Comparison of ENCODE assay signal across 24 mouse cellular contexts in the genomic region with DNA sequence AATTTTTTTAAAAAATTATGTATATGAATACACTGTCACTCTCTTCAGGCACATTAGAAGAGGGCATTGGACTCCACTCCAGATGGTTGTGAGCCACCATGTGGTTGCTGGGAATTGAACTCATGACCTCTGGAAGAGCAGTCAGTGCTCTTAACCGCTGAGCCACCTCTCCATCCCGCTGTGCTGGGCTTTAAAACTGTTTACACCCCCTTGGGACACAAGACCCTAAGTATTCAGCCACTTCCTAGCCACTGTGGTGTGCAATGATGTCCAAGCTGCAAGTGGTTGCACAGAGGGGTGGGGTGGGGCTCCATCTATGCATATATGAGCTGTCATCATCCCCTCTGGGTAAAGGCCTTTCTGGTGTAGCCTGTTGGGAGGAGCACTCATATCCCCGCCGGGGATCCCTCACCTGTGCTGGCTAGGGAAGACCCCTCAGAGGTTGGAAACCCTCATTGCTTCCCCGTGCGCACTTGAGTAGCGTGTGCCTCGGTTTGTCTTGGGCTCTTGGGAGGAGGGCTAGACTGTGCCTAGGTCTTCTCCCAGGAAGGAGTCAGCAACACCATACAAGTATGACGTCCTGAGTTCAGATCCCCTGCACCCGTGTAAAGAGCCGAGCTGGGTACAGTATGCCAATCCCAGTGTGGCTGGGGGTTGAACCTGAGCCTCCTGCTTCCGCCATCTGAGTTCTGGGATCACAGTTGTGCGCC. TPM values are rescaled to one million over a fixed set of nuclear protein-coding genes. Genes with fewer than 3 reads are reported as not detected.
DNase-seq lines count a peak whose midpoint lies in the region; ATAC-seq and TF ChIP-seq lines count a peak whose summit lies in the region.
"Had no signal": no experiment of that assay in that cellular context is flagged by ENCODE, and none has a peak within 500 bp of the region (broad histone marks: within the 10 kb centered on the region; RNA-seq: fewer than 3 reads in every experiment).

No protein-coding gene starts in this region.

- no peak for TF ChIP-seq CTCF in forebrain, postnatal 0 days (IDR thresholded peaks at IDR 0.05; ENCODE audit: low read depth)
- no peak for TF ChIP-seq CTCF in intestine, postnatal 0 days (IDR thresholded peaks at IDR 0.05; ENCODE audit: low read depth)
- TF ChIP-seq CTCF in E14TG2a.4 (conservative IDR thresholded peaks at IDR 0.05; ENCODE audit: low read length): no peak

- no peak overlapping the region for H3K4me3 ChIP-seq in forebrain, postnatal 0 days (ENCODE audit: low read depth, low read length)
- no peak overlapping the region for H3K4me3 ChIP-seq in forebrain, embryonic 14.5 days (ENCODE audit: low read depth, low read length)
- H3K4me3 ChIP-seq in intestine, postnatal 0 days (ENCODE audit: low read depth, low read length): no peak overlapping the region
- H3K4me3 ChIP-seq in intestine, embryonic 16.5 days (ENCODE audit: low read length): no peak overlapping the region
- H3K4me3 ChIP-seq in E14TG2a.4 (replicated peaks; ENCODE audit: low read length): 0 out of 2 replicates have a peak overlapping the region, but pooled peaks have one; percentile 20
- H3K4me3 ChIP-seq: embryonic facial prominence, embryonic 13.5 days; heart, adult 2 months; limb, embryonic 10.5 days; liver, embryonic 15.5 days; lung, embryonic 15.5 days; stomach, embryonic 15.5 days had no signal

- peaks cover 29% of the 10 kb centered on the region for H3K36me3 ChIP-seq in forebrain, postnatal 0 days (ENCODE audit: insufficient read depth)
- peaks cover 22% of the 10 kb centered on the region for H3K36me3 ChIP-seq in forebrain, embryonic 14.5 days (ENCODE audit: control insufficient read depth, insufficient read depth, low read length)
- peaks cover 18% of the 10 kb centered on the region for H3K36me3 ChIP-seq in intestine, postnatal 0 days (ENCODE audit: control insufficient read depth, insufficient read depth)
- peaks cover 4% of the 10 kb centered on the region; the same call in 1 of the 2 replicates for H3K36me3 ChIP-seq in intestine, embryonic 16.5 days (ENCODE audit: control insufficient read depth, insufficient read depth, low read length)
- H3K36me3 ChIP-seq in E14TG2a.4 (ENCODE audit: insufficient read depth, low read length): peaks cover 25% of the 10 kb centered on the region

- DNase-seq in forebrain, postnatal 0 days: no peak
- DNase-seq in forebrain, embryonic 14.5 days (ENCODE audit: low spot score): no peak
- DNase-seq in R1 (ENCODE audit: low read depth, low spot score): peak; percentile 65
- no peak for DNase-seq in cerebellum, adult 18-20 months
- DNase-seq: heart, adult 2 months; liver; thymus, adult 2 months; thymus, postnatal 4 days had no signal

- no peak overlapping the region for H3K4me2 ChIP-seq in forebrain, postnatal 0 days (ENCODE audit: low read depth)
- no peak overlapping the region for H3K4me2 ChIP-seq in forebrain, embryonic 14.5 days (ENCODE audit: low read length)
- H3K4me2 ChIP-seq in intestine, postnatal 0 days (replicated peaks; ENCODE audit: low read depth): no peak overlapping the region
- no peak overlapping the region for H3K4me2 ChIP-seq in intestine, embryonic 16.5 days (ENCODE audit: low read depth, low read length)
- H3K4me2 ChIP-seq: embryonic facial prominence, embryonic 13.5 days; liver, embryonic 15.5 days; lung, embryonic 15.5 days; stomach, embryonic 15.5 days had no signal

- no peaks in the 10 kb centered on the region for H3K27me3 ChIP-seq in forebrain, postnatal 0 days (ENCODE audit: insufficient read depth, low read length)
- no peaks in the 10 kb centered on the region for H3K27me3 ChIP-seq in forebrain, embryonic 14.5 days (replicated peaks; ENCODE audit: control insufficient read depth, insufficient read depth, low read length)
- H3K27me3 ChIP-seq in intestine, postnatal 0 days (replicated peaks; ENCODE audit: control insufficient read depth, insufficient read depth, low read length): 0 out of 2 replicates have a peak, but pooled peaks cover 6% of the 10 kb centered on the region
- H3K27me3 ChIP-seq in intestine, embryonic 16.5 days (replicated peaks; ENCODE audit: control insufficient read depth, insufficient read depth, low read length): peaks cover 3% of the 10 kb centered on the region; the same call in 1 of the 2 replicates
- H3K27me3 ChIP-seq in E14TG2a.4 (ENCODE audit: insufficient read depth, low read length): peaks cover 6% of the 10 kb centered on the region; the same call in 1 of the 2 replicates
- H3K27me3 ChIP-seq: Patski; stomach, embryonic 15.5 days had no signal

- H3K4me1 ChIP-seq in forebrain, postnatal 0 days (ENCODE audit: insufficient read depth): no peaks in the 10 kb centered on the region
- H3K4me1 ChIP-seq in forebrain, embryonic 14.5 days (ENCODE audit: control insufficient read depth, insufficient read depth, low read length): peaks cover 3% of the 10 kb centered on the region; the same call in 1 of the 2 replicates
- no peaks in the 10 kb centered on the region for H3K4me1 ChIP-seq in intestine, postnatal 0 days (replicated peaks; ENCODE audit: control insufficient read depth, insufficient read depth, low read length)
- peaks cover 10% of the 10 kb centered on the region; the same call in 1 of the 2 replicates for H3K4me1 ChIP-seq in intestine, embryonic 16.5 days (ENCODE audit: control insufficient read depth, insufficient read depth, low read length)
- H3K4me1 ChIP-seq in E14TG2a.4 (replicated peaks; ENCODE audit: low read depth, low read length): peaks cover 65% of the 10 kb centered on the region

- 0 out of 2 replicates have a peak, but pooled peaks have one; percentile 5 for ATAC-seq in forebrain, postnatal 0 days
- ATAC-seq in forebrain, embryonic 14.5 days: no peak
- ATAC-seq in intestine, postnatal 0 days: 0 out of 2 replicates have a peak, but pooled peaks have one; percentile 15
- ATAC-seq in intestine, embryonic 16.5 days: no peak; the same call in 1 of the 2 replicates
- ATAC-seq: activated CD4-positive, CD25-positive, alpha-beta regulatory T cell, adult 4 months; forebrain, embryonic 16.5 days; Patski had no signal

- 83% methylated on average over 13 of the region's 13 CpGs for WGBS in forebrain, postnatal 0 days
- 82% methylated on average over 13 of the region's 13 CpGs for WGBS in forebrain, embryonic 14.5 days
- WGBS in intestine, postnatal 0 days: 80% methylated on average over 13 of the region's 13 CpGs
- 80% methylated on average over 13 of the region's 13 CpGs for WGBS in intestine, embryonic 16.5 days

- no peak overlapping the region for H3K9ac ChIP-seq in forebrain, postnatal 0 days
- H3K9ac ChIP-seq in forebrain, embryonic 14.5 days (ENCODE audit: low read length): no peak overlapping the region
- no peak overlapping the region for H3K9ac ChIP-seq in intestine, postnatal 0 days (ENCODE audit: low read depth, low read length)
- H3K9ac ChIP-seq in intestine, embryonic 16.5 days (ENCODE audit: low read depth, low read length): no peak overlapping the region
- H3K9ac ChIP-seq: embryonic facial prominence, embryonic 13.5 days; liver, embryonic 15.5 days; lung, embryonic 15.5 days; stomach, embryonic 15.5 days had no signal

- H3K27ac ChIP-seq in forebrain, postnatal 0 days (ENCODE audit: low read depth, low read length): no peak overlapping the region
- H3K27ac ChIP-seq in forebrain, embryonic 14.5 days (ENCODE audit: low read depth, low read length): no peak overlapping the region
- H3K27ac ChIP-seq in intestine, postnatal 0 days (ENCODE audit: low read depth, low read length): no peak overlapping the region
- H3K27ac ChIP-seq in intestine, embryonic 16.5 days (ENCODE audit: low read length): no peak overlapping the region
- H3K27ac ChIP-seq: embryonic facial prominence, embryonic 13.5 days; heart, adult 2 months; limb, embryonic 10.5 days; liver, embryonic 15.5 days; lung, embryonic 15.5 days; macrophage; stomach, embryonic 15.5 days had no signal

- no peaks in the 10 kb centered on the region for H3K9me3 ChIP-seq in forebrain, postnatal 0 days (ENCODE audit: low read length)
- no peaks in the 10 kb centered on the region for H3K9me3 ChIP-seq in forebrain, embryonic 14.5 days (replicated peaks; ENCODE audit: control insufficient read depth, low read length)
- H3K9me3 ChIP-seq in intestine, postnatal 0 days (ENCODE audit: control insufficient read depth): no peaks in the 10 kb centered on the region
- peaks cover 3% of the 10 kb centered on the region; the same call in 1 of the 2 replicates for H3K9me3 ChIP-seq in intestine, embryonic 16.5 days (ENCODE audit: control insufficient read depth, low read length)
- peaks cover 10% of the 10 kb centered on the region for H3K9me3 ChIP-seq in E14TG2a.4 (ENCODE audit: low read length)
- H3K9me3 ChIP-seq: limb, embryonic 10.5 days; lung, embryonic 15.5 days; stomach, embryonic 15.5 days had no signal

RNA-seq across cellular contexts. Expression of a gene that starts 4.0 kb away (rescaled TPM):
- total RNA-seq in forebrain, postnatal 0 days (2014; rRNA removed): 2.2 and 2.5 TPM in 2 replicates
- 5.9 and 6.0 TPM in 2 replicates for polyA plus RNA-seq in forebrain, postnatal 0 days (2015; fragmentation: Nextera tagmentation; extraction: Ambion mirVana)
- polyA plus RNA-seq in forebrain, embryonic 14.5 days (2014; fragmentation: Nextera tagmentation; extraction: Ambion mirVana): 1.8 and 2.3 TPM in 2 replicates
- 1.3 and 1.6 TPM in 2 replicates for polyA plus RNA-seq in intestine, postnatal 0 days (2015; fragmentation: Nextera tagmentation; extraction: Ambion mirVana)
- polyA plus RNA-seq in intestine, embryonic 16.5 days (2015; fragmentation: Nextera tagmentation; extraction: Ambion mirVana): 1.6 and 2.1 TPM in 2 replicates
- total RNA-seq: neutrophil, adult 5-6 weeks had no signal

RNA-seq across cellular contexts. Expression of a gene that starts 19.8 kb away (rescaled TPM):
- 32.2 and 34.4 TPM in 2 replicates for total RNA-seq in forebrain, postnatal 0 days (2014; rRNA removed)
- 35.1 and 35.8 TPM in 2 replicates for polyA plus RNA-seq in forebrain, postnatal 0 days (2015; fragmentation: Nextera tagmentation; extraction: Ambion mirVana)
- polyA plus RNA-seq in forebrain, embryonic 14.5 days (2014; fragmentation: Nextera tagmentation; extraction: Ambion mirVana): 42.5 TPM in 2 replicates
- 26.5 and 27.5 TPM in 2 replicates for polyA plus RNA-seq in intestine, postnatal 0 days (2015; fragmentation: Nextera tagmentation; extraction: Ambion mirVana)
- 40.6 and 40.9 TPM in 2 replicates for polyA plus RNA-seq in intestine, embryonic 16.5 days (2015; fragmentation: Nextera tagmentation; extraction: Ambion mirVana)

RNA-seq across cellular contexts. Expression of a gene that starts 32.1 kb away (rescaled TPM):
- 63.6 and 64.8 TPM in 2 replicates for total RNA-seq in forebrain, postnatal 0 days (2014; rRNA removed)
- 7.9 and 9.9 TPM in 2 replicates for polyA plus RNA-seq in forebrain, postnatal 0 days (2015; fragmentation: Nextera tagmentation; extraction: Ambion mirVana)
- polyA plus RNA-seq in forebrain, embryonic 14.5 days (2014; fragmentation: Nextera tagmentation; extraction: Ambion mirVana): 3.4 TPM in 2 replicates
- 5.0 and 5.1 TPM in 2 replicates for polyA plus RNA-seq in intestine, postnatal 0 days (2015; fragmentation: Nextera tagmentation; extraction: Ambion mirVana)
- polyA plus RNA-seq in intestine, embryonic 16.5 days (2015; fragmentation: Nextera tagmentation; extraction: Ambion mirVana): 7.1 and 8.4 TPM in 2 replicates

RNA-seq across cellular contexts. Expression of a gene that starts 42.4 kb away (rescaled TPM):
- 16.9 and 20.2 TPM in 2 replicates for total RNA-seq in forebrain, postnatal 0 days (2014; rRNA removed)
- 5.3 and 8.0 TPM in 2 replicates for polyA plus RNA-seq in forebrain, postnatal 0 days (2015; fragmentation: Nextera tagmentation; extraction: Ambion mirVana)
- 4.8 and 8.2 TPM in 2 replicates for polyA plus RNA-seq in forebrain, embryonic 14.5 days (2014; fragmentation: Nextera tagmentation; extraction: Ambion mirVana)
- polyA plus RNA-seq in intestine, postnatal 0 days (2015; fragmentation: Nextera tagmentation; extraction: Ambion mirVana): 0.48 and 0.67 TPM in 2 replicates
- 3.1 and 3.6 TPM in 2 replicates for polyA plus RNA-seq in intestine, embryonic 16.5 days (2015; fragmentation: Nextera tagmentation; extraction: Ambion mirVana)
- total RNA-seq: gastrocnemius, adult 18-20 months; gastrocnemius, postnatal 36 days; hematopoietic stem cell, adult 5-6 weeks; neutrophil, adult 5-6 weeks had no signal
- polyA plus RNA-seq: activated CD4-positive, CD25-positive, alpha-beta regulatory T cell, adult 4 months; macrophage had no signal

RNA-seq across cellular contexts. Expression of a gene that starts 58.8 kb away (rescaled TPM):
- 50.0 and 88.1 TPM in 2 replicates for total RNA-seq in forebrain, postnatal 0 days (2014; rRNA removed)
- 124 and 172 TPM in 2 replicates for polyA plus RNA-seq in forebrain, postnatal 0 days (2015; fragmentation: Nextera tagmentation; extraction: Ambion mirVana)
- 141 and 155 TPM in 2 replicates for polyA plus RNA-seq in forebrain, embryonic 14.5 days (2014; fragmentation: Nextera tagmentation; extraction: Ambion mirVana)
- polyA plus RNA-seq in intestine, postnatal 0 days (2015; fragmentation: Nextera tagmentation; extraction: Ambion mirVana): 66.3 and 69.6 TPM in 2 replicates
- polyA plus RNA-seq in intestine, embryonic 16.5 days (2015; fragmentation: Nextera tagmentation; extraction: Ambion mirVana): 119 and 132 TPM in 2 replicates

Comparison
In these comparisons a context has a peak if more than half of its experiments do, and no peak if none do; other contexts are left out.
1. ATAC-seq: peak in forebrain, postnatal 0 days (single experiment) and intestine, postnatal 0 days (single experiment); none in forebrain, embryonic 14.5 days (single experiment) and intestine, embryonic 16.5 days (single experiment).